Mouse (Mus musculus) CH12.LX (cell line): ENCODE results near the gene Adcy4. TPM values are rescaled to one million over a fixed set of nuclear protein-coding genes. Genes with fewer than 3 reads are reported as not detected.
A peak's percentile ranks its signal among the peaks of the same experiment; 100 is the strongest.

Experiments used
- DNase-seq: peaks from one replicate; pipeline ENCODE4 v3.0.0-alpha.2; 2013; ENCODE audit errors: extremely low read depth
- H3K27ac ChIP-seq: 2 replicates; pipeline ENCODE4 v1.5.1; 2012; ENCODE audit warnings: low read depth, mild to moderate bottlenecking, control low read depth, moderate library complexity; ENCODE audit not compliant: insufficient read depth
- H3K27me3 ChIP-seq: replicated peaks from 2 replicates; pipeline ENCODE3; 2012; ENCODE audit warnings: inconsistent platforms
- H3K36me3 ChIP-seq, 2 experiments: replicated peaks in 1 of 2; 2 replicates each; pipeline versions ENCODE3 to v1.6.1; 2012; ENCODE audit warnings: inconsistent platforms in 1 of 2, low read length in 1 of 2, mild to moderate bottlenecking in 1 of 2, mixed read lengths in 1 of 2, moderate library complexity in 1 of 2; ENCODE audit not compliant: control insufficient read depth in 1 of 2, insufficient read depth in 1 of 2
- H3K4me1 ChIP-seq, 2 experiments: 2 replicates each; pipeline ENCODE4 v1.6.1; 2012; ENCODE audit warnings: inconsistent platforms in 1 of 2, moderate library complexity in 1 of 2; ENCODE audit not compliant: insufficient read depth in 2 of 2, control insufficient read depth in 1 of 2
- H3K4me2 ChIP-seq: 2 replicates; pipeline ENCODE4 v1.6.1; 2012; ENCODE audit warnings: low read depth, mild to moderate bottlenecking, control low read depth; ENCODE audit not compliant: poor library complexity, insufficient read depth, severe bottlenecking
- H3K4me3 ChIP-seq, 3 experiments: fragments of 150-350 bp in 1 of 3; sonication (generic) in 1 of 3; replicated peaks in 1 of 3; 2 replicates each; pipeline versions ENCODE3 to v1.5.1; 2011 to 2012; ENCODE audit warnings: low read depth in 2 of 3, low read length in 2 of 3, mild to moderate bottlenecking in 2 of 3, moderate library complexity in 2 of 3, control low read depth in 1 of 3, improper control_type of control experiment in 1 of 3, inconsistent platforms in 1 of 3, mixed read lengths in 1 of 3; ENCODE audit not compliant: poor library complexity in 1 of 3
- H3K79me2 ChIP-seq: replicated peaks from 2 replicates; pipeline ENCODE4 v1.6.1; 2012; ENCODE audit warnings: mild to moderate bottlenecking, moderate library complexity; ENCODE audit not compliant: control insufficient read depth, poor library complexity, insufficient read depth, severe bottlenecking; ENCODE audit errors: extremely low read depth
- H3K9ac ChIP-seq: 2 replicates; pipeline ENCODE4 v1.6.1; 2012; ENCODE audit warnings: low read depth, mild to moderate bottlenecking, control low read depth, moderate library complexity; ENCODE audit not compliant: insufficient read depth
- H3K9me3 ChIP-seq: replicated peaks from 2 replicates; pipeline ENCODE3; 2012; ENCODE audit warnings: low read length, inconsistent platforms, mixed read lengths
- CHD2 ChIP-seq: IDR thresholded peaks from 2 replicates; pipeline ENCODE4 v1.6.1; 2011; ENCODE audit warnings: low read length, improper control_type of control experiment
- ELF1 ChIP-seq: IDR thresholded peaks from 2 replicates; pipeline ENCODE4 v1.6.1; 2014; ENCODE audit warnings: low read depth, mild to moderate bottlenecking, inconsistent platforms, low read length, improper control_type of control experiment
- IRF4 ChIP-seq: IDR thresholded peaks from 2 replicates; pipeline ENCODE4 v1.6.1; 2014; ENCODE audit warnings: low read depth, mild to moderate bottlenecking, inconsistent platforms, low read length, improper control_type of control experiment
- JUND ChIP-seq: conservative IDR thresholded peaks from 2 replicates; pipeline ENCODE4 v1.6.1; 2011; ENCODE audit warnings: low read depth, low read length, improper control_type of control experiment
- MAFK ChIP-seq: IDR thresholded peaks from 2 replicates; pipeline ENCODE4 v1.6.1; 2011; ENCODE audit warnings: low read length, improper control_type of control experiment; ENCODE audit not compliant: insufficient replicate concordance
- MAX ChIP-seq: IDR thresholded peaks from 2 replicates; pipeline ENCODE4 v1.6.1; 2011; ENCODE audit warnings: low read length, improper control_type of control experiment
- MAZ ChIP-seq: IDR thresholded peaks from 2 replicates; pipeline ENCODE4 v1.6.1; 2012; ENCODE audit warnings: low read depth, mild to moderate bottlenecking, inconsistent platforms, low read length, improper control_type of control experiment, moderate library complexity
- MYC ChIP-seq: IDR thresholded peaks from 2 replicates; pipeline ENCODE4 v1.6.1; 2011; ENCODE audit warnings: low read depth, mild to moderate bottlenecking, improper control_type of control experiment, low read length
- NRF1 ChIP-seq: IDR thresholded peaks from 2 replicates; pipeline ENCODE4 v1.6.1; 2014; ENCODE audit warnings: low read depth, mild to moderate bottlenecking, inconsistent platforms, low read length, improper control_type of control experiment, moderate library complexity
- PAX5 ChIP-seq: IDR thresholded peaks from 2 replicates; pipeline ENCODE4 v1.6.1; 2012; ENCODE audit warnings: low read length, inconsistent platforms, mixed read lengths
- RCOR1 ChIP-seq: conservative IDR thresholded peaks from 2 replicates; pipeline ENCODE4 v1.6.1; 2012; ENCODE audit warnings: low read depth, mild to moderate bottlenecking, inconsistent platforms, low read length, improper control_type of control experiment
- SIN3A ChIP-seq: IDR thresholded peaks from 2 replicates; pipeline ENCODE4 v1.6.1; 2012; ENCODE audit warnings: low read length, improper control_type of control experiment, inconsistent platforms
- TBP ChIP-seq: conservative IDR thresholded peaks from 2 replicates; pipeline ENCODE4 v1.6.1; 2011; ENCODE audit warnings: low read depth, low read length, improper control_type of control experiment
- UBTF ChIP-seq: IDR thresholded peaks from 2 replicates; pipeline ENCODE4 v1.6.1; 2012; ENCODE audit warnings: low read depth, mild to moderate bottlenecking, inconsistent platforms, low read length, improper control_type of control experiment, moderate library complexity
- USF2 ChIP-seq: conservative IDR thresholded peaks from 2 replicates; pipeline ENCODE4 v1.6.1; 2011; ENCODE audit warnings: low read depth, low read length, improper control_type of control experiment
- ZC3H11A ChIP-seq: IDR thresholded peaks from 2 replicates; pipeline ENCODE4 v1.6.1; 2012; ENCODE audit warnings: low read depth, mild to moderate bottlenecking, inconsistent platforms, low read length, improper control_type of control experiment
- dilution Hi-C: fragments of 300-500 bp; cut with MboI; formaldehyde crosslinking; loops from 2 replicates; pipeline ENCODE4 v1.14.3; 2020; ENCODE audit warnings: low sequenced_read_pairs; ENCODE audit not compliant: extremely low pct_unique_long_range_greater_than_20kb, extremely low pct_ligation_motif_present
- in situ Hi-C: fragments of 300-500 bp; cut with MboI; formaldehyde crosslinking; loops from 3 replicates; pipeline ENCODE4 v1.14.3; 2019; ENCODE audit warnings: low sequenced_read_pairs, low pct_ligation_motif_present, low pct_unique_long_range_greater_than_20kb, mixed read lengths
- polyA plus RNA-seq: library from polyadenylated mRNA; unstranded; fragments of >175 nt; gene quantifications from 2 replicates; pipeline ENCODE4 v1.2.1, GENCODE M21; 2012; ENCODE audit warnings: low read depth; ENCODE audit not compliant: insufficient read length
- total RNA-seq, 2 experiments: library from RNA; depleted of rRNA; stranded (reverse); fragments of 300-350 nt in 1 of 2; fragments of >200 nt in 1 of 2; gene quantifications; 2 replicates each; pipeline ENCODE4 v1.2.3; 2012 to 2014

Adcy4 gene
- total and polyA plus RNA-seq, 3 experiments: not detected

DNA sequence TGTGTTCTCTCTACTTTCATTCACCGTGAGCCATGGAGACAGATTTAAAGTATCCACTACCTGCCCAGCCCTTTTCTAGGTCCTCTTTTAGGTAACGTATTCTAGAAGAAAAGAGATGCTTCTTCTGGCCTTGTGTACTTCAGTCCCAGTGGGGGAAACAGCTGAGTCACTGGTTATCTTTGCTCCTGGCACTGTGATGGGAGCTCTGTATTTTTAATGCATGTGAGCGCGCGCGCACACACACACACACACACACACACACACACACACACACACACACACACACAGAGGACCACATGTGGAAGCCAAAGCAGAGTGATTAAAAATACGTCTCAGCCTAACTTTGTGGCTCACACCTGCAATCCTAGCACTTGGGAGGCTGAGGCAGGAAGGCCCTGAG is 60.5 kb downstream of the Adcy4 start:
- no peak overlapping the region for H3K27ac ChIP-seq
- peaks cover 16 to 24% of the 10 kb centered on the region in 2 experiments for H3K36me3 ChIP-seq
- in situ Hi-C loops: no loop called here
- no peak overlapping the region for H3K4me3 ChIP-seq
- no peak overlapping the region for H3K9ac ChIP-seq
- TF ChIP-seq TBP (no peak), MYC (no peak), RCOR1 (no peak), IRF4 (no peak), ZC3H11A (no peak), PAX5 (no peak)
- TF ChIP-seq, all 38 proteins: peak for 0
- no peak for DNase-seq
- Histone ChIP-seq H3K79me2 (no peaks in the 10 kb centered on the region), H3K4me1 (peaks cover 15 to 45% of the 10 kb centered on the region in 2 experiments), H3K4me2 (no peak overlapping the region), H3K27me3 (peaks cover 22% of the 10 kb centered on the region), H3K9me3 (no peaks in the 10 kb centered on the region)
- dilution Hi-C loops: no loop called here

DNA sequence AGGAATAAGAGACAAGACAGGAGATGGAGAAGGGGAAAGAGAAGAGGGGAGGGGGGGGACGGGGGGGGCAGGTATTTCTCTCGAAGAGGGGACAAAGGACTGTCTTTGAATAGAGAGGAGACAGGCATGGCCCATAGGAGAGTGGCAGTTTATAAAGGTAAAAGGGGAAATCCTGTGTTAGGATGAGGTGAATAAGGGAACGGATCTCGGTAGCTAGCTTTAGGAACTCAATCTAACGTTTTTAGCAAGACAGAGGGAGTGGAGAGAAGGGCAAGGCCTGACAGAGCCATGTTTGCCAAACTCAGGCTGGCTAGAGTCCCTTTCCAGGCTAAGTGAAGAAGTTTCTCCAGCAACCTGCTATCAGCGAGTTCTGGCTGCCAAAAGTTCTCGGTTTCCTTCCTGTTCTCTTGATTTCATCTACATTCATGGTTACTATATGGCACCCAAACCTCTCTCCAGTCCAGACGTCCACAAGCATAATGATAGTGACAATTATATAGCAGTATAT is 61.4 kb downstream of the Adcy4 start:
- dilution Hi-C loops (no loop called here), in situ Hi-C loops (no loop called here)
- H3K27ac ChIP-seq: no peak overlapping the region
- DNase-seq: no peak
- peaks cover 15 to 40% of the 10 kb centered on the region in 2 experiments for H3K4me1 ChIP-seq
- no peaks in the 10 kb centered on the region for H3K79me2 ChIP-seq
- H3K36me3 ChIP-seq: peaks cover 23 to 32% of the 10 kb centered on the region in 2 experiments
- H3K4me3 ChIP-seq: peak overlapping the region; percentile 44 to 84 (median 65)
- H3K4me2 ChIP-seq: peak overlapping the region; percentile 46
- TF ChIP-seq USF2 (no peak), IRF4 (no peak), NRF1 (no peak), JUND (no peak), MAFK (no peak), CHD2 (no peak), ZC3H11A (no peak), UBTF (no peak), MAZ (no peak), ELF1 (no peak), MAX (no peak), SIN3A (no peak)
- peaks cover 18% of the 10 kb centered on the region for H3K27me3 ChIP-seq
- H3K9me3 ChIP-seq: no peaks in the 10 kb centered on the region
- H3K9ac ChIP-seq: peak overlapping the region; percentile 56; the same call in 1 of the 2 replicates
